Mouse (Mus musculus) embryonic stem cell, embryonic (primary cell): ENCODE measurements around the gene Ssbp3.

Source experiments
- CTCF ChIA-PET, 4 experiments: fragments of 300-600 bp in 2 of 4; fragments of 350-600 bp in 2 of 4; sonication (Branson Sonifier 250); formaldehyde crosslinking; loops; one replicate each; lab custom pipeline; 2022; ENCODE audit warnings: inconsistent platforms in 2 of 4; lab: Charles Lee
- POLR2A ChIA-PET, 4 experiments: fragments of 300-600 bp in 2 of 4; fragments of 350-600 bp in 2 of 4; sonication (Branson Sonifier 250); formaldehyde crosslinking; loops; one replicate each; lab custom pipeline; 2022; ENCODE audit warnings: antibody characterized with exemption in 4 of 4, inconsistent platforms in 1 of 4; lab: Charles Lee

Gene Ssbp3

GRCm38 (mm10) chr4:106938506-106939222 lies 28.2 kb downstream of the Ssbp3 start:
- ChIA-PET CTCF (interaction anchor here in 3 of 4 experiments (0.7 to 1.7 kb wide), 6 partner anchors 49 to 139 kb away, joined by 3 to 16 read pairs (median 4); no protein-coding TSS in a partner anchor), POLR2A (interaction anchor here in 3 of 4 experiments (0.6 to 2.7 kb wide), 30 partner anchors 8 to 1639 kb away, joined by 3 to 15 read pairs (median 4); partner anchors contain the start of gene Ssbp3 (in 1 of the 3))

DNA sequence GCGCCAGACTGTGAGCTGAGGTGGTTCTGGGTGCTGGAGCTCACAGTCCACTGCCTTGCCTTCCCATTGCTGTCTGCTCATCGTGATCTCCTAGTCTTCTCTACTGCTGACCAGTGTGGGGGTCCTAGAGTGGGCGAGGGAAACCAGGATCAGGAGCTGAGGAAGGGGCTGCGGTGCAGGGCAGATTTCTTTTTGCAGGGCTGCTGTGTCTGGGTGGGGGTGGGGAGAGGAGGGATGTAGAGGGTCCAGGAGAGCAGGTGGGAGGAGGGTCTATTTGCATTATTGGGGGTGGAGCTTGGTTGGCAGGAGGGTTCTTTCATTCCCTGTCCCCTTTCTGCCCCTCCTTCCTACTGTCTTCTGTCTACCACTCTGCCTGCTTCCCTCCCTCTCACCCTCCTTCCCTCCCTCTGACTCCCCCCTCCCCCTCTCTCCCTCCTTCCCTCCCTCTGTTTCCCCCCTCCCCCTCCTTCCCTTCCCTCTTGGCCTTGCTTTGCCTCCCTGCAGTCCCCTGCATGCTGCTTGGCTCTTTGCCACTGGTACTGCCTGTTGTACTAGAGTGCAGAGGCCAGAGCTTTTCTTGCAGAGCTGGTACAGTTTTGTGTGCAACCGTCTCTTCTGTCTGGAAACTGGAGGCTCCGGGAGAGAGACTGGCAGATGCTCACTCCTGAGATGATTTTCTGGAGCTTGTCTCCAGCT lies 28.9 kb downstream of the Ssbp3 start:
- POLR2A ChIA-PET: interaction anchor here in 3 of 4 experiments (0.6 to 2.7 kb wide), 37 partner anchors 8 to 1639 kb away, joined by 3 to 15 read pairs (median 4); partner anchors contain the start of gene Ssbp3 (in 1 of the 3)
- CTCF ChIA-PET: interaction anchor here (0.6 to 1.7 kb wide), 8 partner anchors 12 to 140 kb away, joined by 3 to 16 read pairs (median 4); no protein-coding TSS in a partner anchor

- CTCF ChIA-PET: interaction anchor here in 3 of 4 experiments (0.6 to 1.7 kb wide), 5 partner anchors 12 to 101 kb away, joined by 3 to 16 read pairs (median 6); no protein-coding TSS in a partner anchor
- POLR2A ChIA-PET: interaction anchor here in 3 of 4 experiments (0.6 to 2.7 kb wide), 26 partner anchors 8 to 1279 kb away, joined by 3 to 11 read pairs (median 4); partner anchors contain the start of gene Ssbp3 (in 1 of the 3)
These were observed 29.4 kb downstream of the Ssbp3 start for GRCm38 (mm10) chr4:106939919-106940227.

- CTCF ChIA-PET: interaction anchor here in 2 of 4 experiments (0.6 to 1.9 kb wide), 2 partner anchors 47 to 131 kb away, joined by 3 to 4 read pairs; no protein-coding TSS in a partner anchor
- POLR2A ChIA-PET: interaction anchor here in 3 of 4 experiments (0.6 to 2.7 kb wide), 4 partner anchors 9 to 40 kb away, joined by 3 to 11 read pairs (median 4); no protein-coding TSS in a partner anchor
These were observed 30.4 kb downstream of the Ssbp3 start for GRCm38 (mm10) chr4:106940945-106941344.

DNA sequence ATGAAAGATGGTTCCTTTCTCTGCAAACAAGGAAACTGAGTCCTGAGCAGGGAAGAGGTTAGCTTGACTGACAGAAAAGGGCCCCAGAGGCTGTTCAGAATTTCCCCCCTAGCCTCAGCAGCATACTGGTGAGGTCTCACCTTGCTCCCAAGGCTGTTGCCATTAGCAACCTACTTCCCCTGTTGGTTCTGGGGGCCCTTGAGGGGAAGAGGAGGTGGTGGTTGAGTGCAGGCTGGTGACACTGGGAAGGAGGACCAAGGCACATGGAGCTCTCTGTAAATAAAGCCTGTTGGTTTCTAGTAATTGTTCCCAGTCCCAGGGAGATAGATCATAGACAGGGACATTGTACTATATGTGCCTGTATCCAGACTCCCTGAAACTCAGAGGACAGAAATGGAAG lies 31.0 kb downstream of the Ssbp3 start:
- ChIA-PET CTCF (interaction anchor here in 2 of 4 experiments (0.6 to 1.9 kb wide), 3 partner anchors 46 to 132 kb away, joined by 3 to 4 read pairs (median 4); no protein-coding TSS in a partner anchor), POLR2A (interaction anchor here in 3 of 4 experiments (0.6 to 2.7 kb wide), 7 partner anchors 9 to 832 kb away, joined by 3 to 11 read pairs (median 4); no protein-coding TSS in a partner anchor)

DNA sequence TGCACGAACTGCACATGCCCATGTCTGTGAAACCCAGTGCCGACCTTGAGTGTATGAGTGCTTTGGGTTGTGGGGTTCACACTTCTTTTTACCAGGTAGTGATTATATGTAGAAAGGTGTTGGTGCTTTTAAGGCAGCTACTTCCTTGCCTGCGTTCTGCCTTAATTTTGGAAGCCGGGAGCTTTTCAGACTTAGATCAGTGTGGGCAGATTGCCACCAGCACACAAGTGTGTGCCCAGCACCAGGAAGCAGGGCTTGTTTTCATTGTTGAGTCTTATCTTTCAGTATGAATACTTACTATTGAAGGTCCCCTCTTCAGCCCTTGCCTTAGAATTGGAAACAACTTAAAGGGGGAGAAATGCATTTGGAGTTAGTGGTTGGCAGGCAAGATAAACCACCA lies 32.0 kb downstream of the Ssbp3 start:
- ChIA-PET CTCF (interaction anchor here in 1 of 4 experiments (1.5 to 1.9 kb wide), 2 partner anchors 45 to 47 kb away, joined by 4 read pairs; no protein-coding TSS in a partner anchor), POLR2A (interaction anchor here in 2 of 4 experiments (0.6 to 2.2 kb wide), 6 partner anchors 12 to 297 kb away, joined by 3 to 5 read pairs (median 4); no protein-coding TSS in a partner anchor)

GRCm38 (mm10) chr4:106943627-106944026 lies 33.1 kb downstream of the Ssbp3 start:
- POLR2A ChIA-PET: interaction anchor here in 2 of 4 experiments (0.7 to 2.2 kb wide), 7 partner anchors 9 to 84 kb away, joined by 3 to 4 read pairs (median 3); no protein-coding TSS in a partner anchor
- CTCF ChIA-PET: no interaction called here

GRCm38 (mm10) chr4:106944898-106945297 lies 34.4 kb downstream of the Ssbp3 start:
- ChIA-PET CTCF (interaction anchor here in 3 of 4 experiments (0.6 to 2.7 kb wide), 3 partner anchors 9 to 118 kb away, joined by 3 to 11 read pairs (median 3); no protein-coding TSS in a partner anchor), POLR2A (interaction anchor here in 2 of 4 experiments (1.1 to 2.6 kb wide), 6 partner anchors 9 to 45 kb away, joined by 3 to 9 read pairs (median 4); no protein-coding TSS in a partner anchor)

GRCm38 (mm10) chr4:106947741-106948140 lies 37.2 kb downstream of the Ssbp3 start:
- POLR2A ChIA-PET: interaction anchor here in 3 of 4 experiments (0.8 to 2.4 kb wide), 10 partner anchors 8 to 230 kb away, joined by 3 to 9 read pairs (median 4); partner anchors contain the start of genes Ssbp3 (in 2 of the 3) and Tmem59 (in 1 of the 3)
- CTCF ChIA-PET: interaction anchor here in 1 of 4 experiments (1.2 kb wide), 1 partner anchor 40 kb away, joined by 5 read pairs; no protein-coding TSS in a partner anchor

DNA sequence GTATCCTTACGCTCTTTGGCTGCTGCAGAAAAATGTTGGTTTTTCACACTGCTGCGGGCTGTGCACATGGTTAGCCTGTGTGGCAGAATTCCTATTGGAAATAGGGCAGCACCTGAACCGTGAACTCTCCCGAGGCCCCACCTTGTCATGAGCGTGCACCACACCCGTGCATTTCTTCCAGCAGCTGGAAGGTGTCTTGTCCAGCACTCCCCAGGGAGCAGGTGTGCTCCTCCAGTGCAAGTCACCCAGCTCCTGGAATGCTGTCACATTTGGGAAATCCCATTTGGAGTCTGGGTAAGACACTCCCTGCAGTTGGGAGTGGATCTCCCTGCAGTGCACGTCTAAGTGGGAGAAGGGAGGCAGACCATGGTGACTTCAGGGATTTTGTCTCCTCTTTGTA lies 38.0 kb downstream of the Ssbp3 start:
- ChIA-PET CTCF (interaction anchor here in 1 of 4 experiments (1.2 kb wide), 1 partner anchor 39 kb away, joined by 5 read pairs; no protein-coding TSS in a partner anchor), POLR2A (interaction anchor here (0.5 to 2.4 kb wide), 20 partner anchors 8 to 1962 kb away, joined by 3 to 9 read pairs (median 4); partner anchors contain the start of genes Ssbp3 (in 3 of the 4) and Tmem59 (in 1 of the 4))

DNA sequence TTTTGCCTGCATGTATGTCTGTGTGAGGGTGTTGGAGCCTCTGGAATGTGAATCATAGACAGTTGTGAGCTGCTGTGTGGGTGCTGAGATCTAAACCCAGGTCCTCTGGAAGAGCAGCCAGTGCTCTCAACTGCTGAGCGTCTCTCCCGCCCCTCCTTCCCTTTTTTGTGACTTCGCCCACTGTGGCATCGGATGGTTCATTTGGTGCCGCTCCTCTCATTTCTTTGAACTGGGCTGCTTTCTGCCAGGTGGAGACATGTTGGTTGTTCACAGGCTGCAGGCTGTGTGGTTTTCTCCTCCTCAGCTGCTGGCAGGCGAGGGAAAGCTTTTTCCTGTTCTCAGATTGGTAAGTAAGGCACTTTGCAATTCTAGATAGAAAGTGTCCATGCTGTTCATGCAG lies 38.7 kb downstream of the Ssbp3 start:
- ChIA-PET POLR2A (interaction anchor here (0.6 to 2.8 kb wide), 22 partner anchors 9 to 368 kb away, joined by 3 to 11 read pairs (median 3); partner anchors contain the start of genes Ssbp3 (in 3 of the 4) and Tmem59 (in 1 of the 4)), CTCF (interaction anchor here in 2 of 4 experiments (0.7 to 1.2 kb wide), 2 partner anchors 39 to 126 kb away, joined by 3 to 5 read pairs; no protein-coding TSS in a partner anchor)

DNA sequence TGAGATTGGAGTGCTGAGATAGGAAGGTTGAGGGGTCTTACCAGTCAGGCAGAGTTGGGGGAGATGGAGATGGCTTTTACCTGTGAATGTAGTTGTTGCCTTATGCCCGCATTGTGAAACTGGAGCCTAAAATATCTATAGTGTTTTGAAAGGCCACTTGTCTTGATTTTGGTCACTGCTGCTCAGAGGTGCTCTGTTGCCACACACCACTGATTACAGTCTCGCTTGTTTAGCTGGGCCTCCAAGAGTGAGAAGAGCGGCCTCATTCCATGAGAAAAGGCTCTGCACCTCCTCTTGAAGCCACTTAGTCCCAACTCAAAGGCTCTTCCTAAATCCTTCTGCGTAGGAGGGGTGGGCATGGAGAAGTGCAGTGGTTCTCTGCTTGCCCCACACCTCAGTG lies 40.3 kb downstream of the Ssbp3 start:
- POLR2A ChIA-PET: interaction anchor here in 2 of 4 experiments (0.7 to 2.8 kb wide), 6 partner anchors 11 to 108 kb away, joined by 3 to 11 read pairs (median 4); no protein-coding TSS in a partner anchor
- CTCF ChIA-PET: interaction anchor here in 1 of 4 experiments (0.6 to 1.6 kb wide), 8 partner anchors 11 to 228 kb away, joined by 3 to 10 read pairs (median 3); partner anchors contain the start of gene Tmem59

DNA sequence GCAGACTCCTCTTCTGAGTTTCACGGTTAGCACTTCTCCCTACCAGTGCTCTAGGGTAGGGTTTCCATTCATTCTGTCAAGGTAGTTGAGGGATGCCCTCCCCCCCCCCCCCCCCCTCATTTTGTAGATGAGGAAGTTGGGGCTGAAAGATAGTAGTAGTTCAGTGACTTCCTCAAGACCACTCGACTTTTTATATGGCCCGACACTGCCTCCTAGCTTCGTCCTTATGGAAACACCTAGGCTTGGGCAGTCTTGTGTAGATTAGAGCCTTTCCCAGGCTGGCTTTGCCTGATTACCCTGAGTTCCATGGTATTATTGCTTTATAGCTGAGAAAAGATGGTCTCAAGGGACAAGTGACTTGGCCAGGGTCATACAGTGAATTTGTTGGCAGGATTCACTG lies 41.0 kb downstream of the Ssbp3 start:
- ChIA-PET CTCF (interaction anchor here in 2 of 4 experiments (0.6 to 1.6 kb wide), 12 partner anchors 10 to 114 kb away, joined by 3 to 10 read pairs (median 4); no protein-coding TSS in a partner anchor), POLR2A (interaction anchor here in 3 of 4 experiments (0.6 to 2.9 kb wide), 15 partner anchors 11 to 206 kb away, joined by 3 to 11 read pairs (median 4); partner anchors contain the start of gene Ssbp3 (in 1 of the 3))

DNA sequence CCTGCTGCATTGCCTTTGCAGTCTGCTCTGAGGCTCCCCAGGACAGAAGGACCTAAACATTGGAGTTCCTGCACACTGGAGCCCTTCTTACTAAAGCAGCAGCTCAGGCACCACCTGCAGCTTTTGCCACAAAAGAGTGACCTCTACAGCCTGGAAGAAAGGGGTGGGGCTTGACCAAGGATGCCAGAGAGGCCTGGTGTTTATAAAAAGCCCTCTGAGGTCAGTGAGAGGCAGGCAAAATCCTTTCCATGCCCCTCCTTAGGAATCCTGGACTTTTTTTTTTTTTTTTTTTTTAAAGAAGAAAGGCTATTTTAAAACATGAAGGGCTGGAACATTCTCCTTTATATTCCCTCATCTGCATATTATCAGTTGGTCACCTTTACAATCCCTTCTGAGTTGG lies 42.7 kb downstream of the Ssbp3 start:
- POLR2A ChIA-PET: interaction anchor here in 3 of 4 experiments (0.6 to 2.9 kb wide), 11 partner anchors 8 to 98 kb away, joined by 3 to 11 read pairs (median 4); partner anchors contain the start of gene Ssbp3 (in 1 of the 3)
- CTCF ChIA-PET: interaction anchor here in 2 of 4 experiments (0.5 to 2.6 kb wide), 6 partner anchors 8 to 677 kb away, joined by 3 to 12 read pairs (median 3); no protein-coding TSS in a partner anchor

GRCm38 (mm10) chr4:106953760-106954159 lies 43.3 kb downstream of the Ssbp3 start:
- ChIA-PET CTCF (interaction anchor here in 2 of 4 experiments (0.7 to 2.6 kb wide), 6 partner anchors 8 to 314 kb away, joined by 3 to 12 read pairs (median 4); no protein-coding TSS in a partner anchor), POLR2A (interaction anchor here in 2 of 4 experiments (0.9 to 2.9 kb wide), 9 partner anchors 9 to 104 kb away, joined by 3 to 11 read pairs (median 4); partner anchors contain the start of gene Ssbp3 (in 1 of the 2))
